Mouse (Mus musculus) CD4-positive, CD25-positive, alpha-beta regulatory T cell, adult 9 weeks (primary cell): ENCODE data around the gene Barx2. TPM values are rescaled to one million over a fixed set of nuclear protein-coding genes. Genes with fewer than 3 reads are reported as not detected.

Experiments
- polyA plus RNA-seq: library from polyadenylated mRNA; unstranded; fragments of 100-300 nt; shearing (Covaris generic); gene quantifications from one replicate; pipeline ENCODE4 v1.2.1, GENCODE M21; 2017

The Barx2 gene
- not detected for polyA plus RNA-seq

GRCm38 (mm10) chr9:31912921-31913738, at the start of gene Barx2:
Gene Barx2, minus strand, starts transcription at chr9:31913462.

Other genes starting within 250 kb of the Barx2 start
- 0.09 TPM for gene Arhgap32, start 202.7 kb upstream of the Barx2 start, polyA plus RNA-seq